Mouse (Mus musculus) heart, adult 2 months (tissue): ENCODE data around the gene Nrbp1. TPM values are rescaled to one million over a fixed set of nuclear protein-coding genes. Genes with fewer than 3 reads are reported as not detected.

Experiments used
- DNase-seq, 2 experiments: peaks; one replicate each; pipeline ENCODE4 v3.0.0; 2021
- H3K27ac ChIP-seq: fragments of 200-600 bp; 2 replicates; pipeline ENCODE4 v1.8.1; 2022
- H3K27me3 ChIP-seq: fragments of 200-500 bp; 2 replicates; pipeline ENCODE4 v1.6.1; 2012; ENCODE audit warnings: mild to moderate bottlenecking, low read length, inconsistent platforms, mixed read lengths; ENCODE audit not compliant: control insufficient read depth, insufficient read depth
- H3K36me3 ChIP-seq: fragments of 200-500 bp; 2 replicates; pipeline ENCODE4 v1.6.1; 2012; ENCODE audit warnings: low read length, inconsistent platforms; ENCODE audit not compliant: control insufficient read depth, insufficient read depth
- H3K4me1 ChIP-seq: fragments of 200-500 bp; 2 replicates; pipeline ENCODE4 v1.6.1; 2011; ENCODE audit warnings: low read length; ENCODE audit not compliant: control insufficient read depth, insufficient read depth
- H3K4me3 ChIP-seq: fragments of 200-600 bp; 2 replicates; pipeline ENCODE4 v1.8.1; 2022
- H3K79me2 ChIP-seq: fragments of 200-500 bp; replicated peaks from 2 replicates; pipeline ENCODE4 v1.6.1; 2012; ENCODE audit warnings: mild to moderate bottlenecking, inconsistent platforms, low read length, moderate library complexity, mixed read lengths; ENCODE audit not compliant: control insufficient read depth, insufficient read depth
- H3K9ac ChIP-seq: fragments of 200-500 bp; 2 replicates; pipeline ENCODE4 v1.6.1; 2012; ENCODE audit warnings: low read depth, mild to moderate bottlenecking, control low read depth, inconsistent platforms, low read length, mixed read lengths
- CTCF ChIP-seq: fragments of 200-600 bp; IDR thresholded peaks from 2 replicates; pipeline ENCODE4 v1.8.1; 2022; ENCODE audit warnings: antibody characterized with exemption, mild to moderate bottlenecking, moderate library complexity
- EP300 ChIP-seq: fragments of 200-500 bp; IDR thresholded peaks from 2 replicates; pipeline ENCODE4 v1.6.1; 2011; ENCODE audit warnings: low read depth, low read length, control low read depth; ENCODE audit not compliant: insufficient read depth
- POLR2A ChIP-seq: fragments of 200-500 bp; IDR thresholded peaks from 2 replicates; pipeline ENCODE4 v1.6.1; 2011; ENCODE audit warnings: mild to moderate bottlenecking, low read depth, low read length, control low read depth; ENCODE audit not compliant: insufficient read depth
- WGBS: fragments of 180-500 bp; shearing (Covaris S2); methylation state at CpG from one replicate; pipeline ENCODE4 v1.1.7; 2018; 5-methylcytosine and 5-hydroxymethylcytosine counted together
- intact Hi-C: fragments of 180-260 bp; cut with DNase I; formaldehyde crosslinking; loops from one replicate; pipeline ENCODE4 v1.15.1; 2025
- polyA plus RNA-seq: library from polyadenylated mRNA; depleted of rRNA; stranded (reverse); fragments of >200 nt; gene quantifications from 2 replicates; pipeline ENCODE4 v1.2.3, GENCODE M21; 2012
- total RNA-seq, 2 experiments: library from RNA; stranded (reverse); gene quantifications; 2 replicates each; pipeline ENCODE4 v1.2.3; 2021

Nrbp1 gene
- total and polyA plus RNA-seq, 3 experiments = 75.9 to 151 (median 80.3) TPM

GRCm38 (mm10) chr5:31255971-31256370 is 15.3 kb downstream of the Nrbp1 start:
- WGBS = 65% methylated on average over 2 of the region's 2 CpGs
- intact Hi-C loops = no loop called here
- no peak overlapping the region for H3K9ac ChIP-seq
- H3K4me1 ChIP-seq = peaks cover 16% of the 10 kb centered on the region
- no peak for DNase-seq
- H3K4me3 ChIP-seq = no peak overlapping the region
- TF ChIP-seq POLR2A (no peak), EP300 (no peak), CTCF (no peak)
- no peak overlapping the region for H3K27ac ChIP-seq
- H3K36me3 ChIP-seq = no peaks in the 10 kb centered on the region
- H3K27me3 ChIP-seq = no peaks in the 10 kb centered on the region
- no peaks in the 10 kb centered on the region for H3K79me2 ChIP-seq

- intact Hi-C loops = no loop called here
- Histone ChIP-seq H3K4me3 (no peak overlapping the region), H3K27ac (no peak overlapping the region), H3K27me3 (no peaks in the 10 kb centered on the region), H3K36me3 (no peaks in the 10 kb centered on the region), H3K4me1 (peaks cover 16% of the 10 kb centered on the region), H3K79me2 (no peaks in the 10 kb centered on the region), H3K9ac (no peak overlapping the region)
- TF ChIP-seq EP300 (no peak), CTCF (no peak), POLR2A (no peak)
- peak in 1 of 2 experiments; percentile 22 for DNase-seq
- WGBS = 62% methylated on average over 11 of the region's 11 CpGs
Observed at GRCm38 (mm10) chr5:31257616-31258015, 17.0 kb downstream of the Nrbp1 start.

- Histone ChIP-seq H3K4me3 (no peak overlapping the region), H3K27me3 (no peaks in the 10 kb centered on the region), H3K79me2 (no peaks in the 10 kb centered on the region), H3K9ac (no peak overlapping the region), H3K27ac (no peak overlapping the region), H3K4me1 (no peaks in the 10 kb centered on the region), H3K36me3 (no peaks in the 10 kb centered on the region)
- intact Hi-C loops = no loop called here
- WGBS = 60% methylated on average over 7 of the region's 7 CpGs
- DNase-seq = no peak
- TF ChIP-seq CTCF (no peak), POLR2A (no peak), EP300 (no peak)
Observed at GRCm38 (mm10) chr5:31266101-31266500, 25.4 kb downstream of the Nrbp1 start.

- no peaks in the 10 kb centered on the region for H3K27me3 ChIP-seq
- intact Hi-C loops = no loop called here
- WGBS = 75% methylated on average over 6 of the region's 6 CpGs
- no peak for DNase-seq
- no peak overlapping the region for H3K4me3 ChIP-seq
- TF ChIP-seq POLR2A (no peak), CTCF (no peak), EP300 (no peak)
- H3K9ac ChIP-seq = no peak overlapping the region
- H3K36me3 ChIP-seq = no peaks in the 10 kb centered on the region
- no peaks in the 10 kb centered on the region for H3K79me2 ChIP-seq
- no peaks in the 10 kb centered on the region for H3K4me1 ChIP-seq
- H3K27ac ChIP-seq = no peak overlapping the region
Observed at GRCm38 (mm10) chr5:31267686-31268085, 27.0 kb downstream of the Nrbp1 start.

- TF ChIP-seq POLR2A (no peak), CTCF (no peak), EP300 (no peak)
- H3K4me1 ChIP-seq = no peaks in the 10 kb centered on the region
- no peaks in the 10 kb centered on the region for H3K36me3 ChIP-seq
- no peaks in the 10 kb centered on the region for H3K79me2 ChIP-seq
- H3K27me3 ChIP-seq = no peaks in the 10 kb centered on the region
- no peak overlapping the region for H3K27ac ChIP-seq
- DNase-seq = no peak
- H3K4me3 ChIP-seq = no peak overlapping the region
- intact Hi-C loops = no loop called here
- H3K9ac ChIP-seq = no peak overlapping the region
- 86% methylated on average over 6 of the region's 6 CpGs for WGBS
Observed at GRCm38 (mm10) chr5:31273018-31273417, 32.4 kb downstream of the Nrbp1 start.

- no peaks in the 10 kb centered on the region; the same call in 1 of the 2 replicates for H3K36me3 ChIP-seq
- 77% methylated on average over 20 of the region's 20 CpGs for WGBS
- intact Hi-C loops = no loop called here
Observed at GRCm38 (mm10) chr5:31279245-31279988, 38.8 kb downstream of the Nrbp1 start.

More at GRCm38 (mm10) chr5:31279245-31279988, 38.8 kb downstream of the Nrbp1 start:
- TF ChIP-seq POLR2A = no peak
- no peak for TF ChIP-seq CTCF
- no peak for TF ChIP-seq EP300
- Histone ChIP-seq H3K4me3 (no peak overlapping the region), H3K4me1 (no peaks in the 10 kb centered on the region), H3K27ac (no peak overlapping the region), H3K27me3 (no peaks in the 10 kb centered on the region), H3K9ac (no peak overlapping the region), H3K79me2 (no peaks in the 10 kb centered on the region)
- DNase-seq = no peak
